Mouse (Mus musculus): Measurements from ENCODE around the gene Slc6a12.

DNA sequence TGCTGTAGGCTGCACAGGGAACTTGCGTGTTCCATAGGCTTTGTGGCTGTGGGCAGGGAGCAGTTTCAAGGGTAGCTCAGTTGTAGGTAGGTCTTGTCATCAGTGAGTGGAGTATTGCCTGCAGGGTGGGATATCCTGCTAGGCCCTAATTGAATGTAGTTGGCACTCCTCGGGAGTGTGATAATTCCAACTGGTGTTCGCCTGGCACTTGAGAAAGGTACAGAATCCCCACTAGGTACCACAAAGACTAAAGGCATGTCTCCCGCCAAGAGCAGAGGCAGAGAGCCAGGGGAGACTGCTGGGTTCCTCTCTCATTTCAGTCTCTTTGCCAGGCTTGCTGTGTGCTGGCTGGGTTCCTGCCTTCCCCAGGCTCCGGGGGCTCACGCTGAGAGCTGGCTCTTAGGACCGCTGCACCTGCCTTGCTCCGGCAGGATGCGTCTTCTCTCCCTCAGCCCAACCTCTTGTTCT lies 14.4 kb upstream of the Slc6a12 start:
- TF ChIP-seq USF1 (IDR thresholded peaks at IDR 0.05; ENCODE audit: low read depth) (no peak), POLR2A (IDR thresholded peaks at IDR 0.05; ENCODE audit: insufficient read length, low read depth) (no peak), MYOG (IDR thresholded peaks at IDR 0.05; ENCODE audit: control insufficient read depth in 1 of 3, insufficient read depth in 1 of 3, insufficient read length in 2 of 3, low read depth in 2 of 3) (no peak), MAX (IDR thresholded peaks at IDR 0.05; ENCODE audit: low read depth) (no peak), REST (IDR thresholded peaks at IDR 0.05; ENCODE audit: insufficient read depth, insufficient read length) (no peak), MYOD1 (IDR thresholded peaks at IDR 0.05; ENCODE audit: control insufficient read depth in 1 of 3, insufficient read length in 2 of 3, low read depth in 2 of 3) (no peak), E2F4 (IDR thresholded peaks at IDR 0.05; ENCODE audit: insufficient read depth) (no peak), SRF (IDR thresholded peaks at IDR 0.05; ENCODE audit: control insufficient read depth, insufficient read length, low read depth) (no peak), TCF12 (IDR thresholded peaks at IDR 0.05; ENCODE audit: insufficient read depth, poor library complexity, severe bottlenecking) (no peak)
